Mouse (Mus musculus) liver (tissue): ENCODE measurements around the gene Mrtfa.
A peak's percentile ranks its signal among the peaks of the same experiment; 100 is the strongest.

ENCODE experiments used
- DNase-seq: peaks from one replicate; pipeline ENCODE4 v3.0.0-alpha.2; 2020; ENCODE audit warnings: mixed read lengths

The Mrtfa gene

DNA sequence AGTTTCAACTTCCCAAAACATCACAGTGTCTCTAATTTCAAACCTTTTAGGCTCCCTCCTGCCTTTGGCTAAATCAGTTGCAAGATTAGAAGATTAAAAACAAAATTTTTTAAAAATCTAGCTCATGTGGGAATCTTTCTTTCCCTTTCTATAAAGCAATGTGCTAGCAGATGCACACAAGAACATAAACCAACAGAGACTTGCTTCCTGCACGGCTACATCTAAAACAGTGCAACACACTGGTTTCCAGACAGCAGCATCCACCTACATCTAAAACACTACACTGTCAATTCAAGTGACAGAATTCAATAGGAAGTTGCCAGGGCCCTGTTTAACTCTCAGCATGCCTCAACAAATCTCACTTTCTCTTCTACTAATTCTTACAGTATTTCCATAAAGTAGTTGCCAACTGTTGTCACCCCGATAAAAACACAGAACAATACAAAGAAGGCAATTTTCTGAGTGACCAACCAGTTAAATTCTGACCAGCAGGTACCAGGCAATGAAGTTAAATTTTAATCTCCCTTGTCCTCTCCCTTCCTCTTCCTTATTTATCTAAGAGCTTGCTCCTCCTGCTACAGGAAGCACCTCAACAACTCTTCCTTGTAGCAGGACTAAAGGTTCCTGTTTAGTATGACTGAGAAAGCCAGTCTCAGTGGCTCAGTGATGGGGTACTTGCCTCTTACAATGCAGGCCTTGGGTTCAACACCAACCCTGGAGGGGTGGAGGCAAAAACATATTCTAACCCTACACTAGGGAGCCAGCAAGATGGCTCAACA is 35.5 kb downstream of the Mrtfa start:
- DNase-seq, result no peak

DNA sequence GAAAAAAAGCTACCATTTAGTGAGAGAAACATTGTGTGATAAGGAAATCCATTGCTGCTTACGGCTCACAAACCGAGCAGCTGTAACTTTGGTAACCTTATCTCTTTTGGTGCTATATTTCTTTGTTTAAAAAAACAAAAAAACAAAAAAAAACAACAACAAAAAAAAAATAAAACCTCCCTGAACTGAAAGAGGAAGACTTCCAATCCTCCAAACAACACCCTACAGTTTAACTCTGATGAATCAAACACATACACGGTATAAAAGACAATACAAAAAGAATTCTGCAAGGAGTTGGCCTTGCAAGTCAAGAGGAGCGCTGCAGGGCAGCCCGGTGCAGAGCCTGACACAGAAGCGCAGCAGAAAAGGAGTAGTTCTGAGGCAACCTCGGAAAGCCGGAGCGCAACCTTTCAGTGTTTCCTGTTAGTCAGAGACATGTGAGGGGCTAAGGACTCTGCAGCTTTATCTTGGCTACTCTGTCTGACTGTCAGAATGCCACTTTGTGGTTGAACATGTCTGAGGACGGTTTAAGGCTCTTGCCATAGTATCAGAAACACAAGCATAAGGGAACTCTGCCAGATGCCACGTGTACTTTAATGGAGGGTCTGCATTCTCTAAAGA is 48.5 kb downstream of the Mrtfa start:
- DNase-seq, result peak; percentile 18

- no peak for DNase-seq
Observed at GRCm38 (mm10) chr15:81140004-81140403, 50.6 kb downstream of the Mrtfa start.

GRCm38 (mm10) chr15:81137298-81137697 is 53.3 kb downstream of the Mrtfa start:
- no peak for DNase-seq

- no peak for DNase-seq
Observed at GRCm38 (mm10) chr15:81133781-81134180, 56.8 kb downstream of the Mrtfa start.

GRCm38 (mm10) chr15:81131152-81131551 is 59.4 kb downstream of the Mrtfa start:
- no peak for DNase-seq

- DNase-seq, result no peak
Observed at GRCm38 (mm10) chr15:81129970-81130369, 60.6 kb downstream of the Mrtfa start.

- DNase-seq, result no peak
Observed at GRCm38 (mm10) chr15:81128155-81128838, 62.3 kb downstream of the Mrtfa start.

- DNase-seq, result no peak
Observed at GRCm38 (mm10) chr15:81124282-81124681, 66.3 kb downstream of the Mrtfa start.

- no peak for DNase-seq
Observed at GRCm38 (mm10) chr15:81123122-81123521, 67.4 kb downstream of the Mrtfa start.

GRCm38 (mm10) chr15:81122535-81122934 is 68.0 kb downstream of the Mrtfa start:
- no peak for DNase-seq

GRCm38 (mm10) chr15:81122078-81122477 is 68.5 kb downstream of the Mrtfa start:
- DNase-seq, result no peak

DNA sequence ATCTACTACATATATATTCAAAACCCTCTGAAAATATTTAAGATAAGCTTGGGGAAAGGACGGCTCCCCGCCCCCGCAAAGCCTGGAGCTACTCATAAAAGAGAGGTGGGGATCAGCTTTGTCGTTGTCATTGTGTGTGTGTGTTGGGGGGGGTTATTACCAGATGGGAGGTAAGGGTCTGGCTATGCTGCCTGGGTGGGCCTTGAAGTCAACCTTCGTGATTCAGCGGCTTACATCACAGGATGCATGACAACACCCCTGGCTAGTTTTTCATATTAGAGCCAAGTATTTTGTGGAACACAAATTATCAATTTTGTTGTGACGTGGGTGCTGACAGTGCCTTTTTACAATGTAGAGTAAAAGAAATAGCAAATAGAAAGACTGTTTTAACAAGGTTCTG is 69.6 kb downstream of the Mrtfa start:
- no peak for DNase-seq

DNA sequence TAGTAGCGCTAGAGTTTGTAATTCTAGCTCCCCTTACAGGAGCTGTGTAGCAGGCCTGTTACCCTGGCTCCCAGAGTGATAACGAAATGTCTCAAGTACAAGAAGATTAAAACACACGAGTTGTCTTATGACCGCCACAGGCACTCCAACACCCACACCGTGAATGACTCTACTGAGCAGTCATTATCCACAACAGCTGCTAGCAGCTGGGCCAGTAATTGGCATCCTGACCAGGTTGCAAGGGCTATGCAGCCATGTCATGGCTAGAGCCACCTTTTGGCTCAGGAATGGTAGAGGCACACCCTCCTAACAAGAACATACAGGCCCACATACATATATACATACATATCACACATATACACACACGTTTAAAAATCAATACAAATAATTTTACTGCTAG is 70.4 kb downstream of the Mrtfa start:
- no peak for DNase-seq

DNA sequence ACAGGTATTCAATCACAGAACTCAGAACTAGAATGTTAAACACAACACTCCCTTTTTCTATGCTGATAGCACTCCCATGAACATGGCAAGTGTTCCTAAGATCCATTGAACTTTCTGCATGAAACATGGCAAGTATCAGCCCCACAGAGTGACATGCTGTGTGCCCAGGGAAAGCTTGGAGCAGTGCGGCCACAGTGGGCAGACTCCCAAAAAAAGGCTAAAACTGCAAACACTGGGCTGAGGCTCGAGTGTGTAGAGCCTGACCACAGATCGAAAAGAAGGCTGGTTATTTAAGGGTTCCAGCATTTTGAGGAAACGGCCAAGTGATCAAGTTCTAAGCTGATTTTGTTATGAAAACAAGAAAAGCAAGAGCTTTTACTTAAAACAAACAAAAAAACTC is 72.3 kb downstream of the Mrtfa start:
- DNase-seq, result no peak

- DNase-seq, result no peak
Observed at GRCm38 (mm10) chr15:81112589-81112988, 78.0 kb downstream of the Mrtfa start.

DNA sequence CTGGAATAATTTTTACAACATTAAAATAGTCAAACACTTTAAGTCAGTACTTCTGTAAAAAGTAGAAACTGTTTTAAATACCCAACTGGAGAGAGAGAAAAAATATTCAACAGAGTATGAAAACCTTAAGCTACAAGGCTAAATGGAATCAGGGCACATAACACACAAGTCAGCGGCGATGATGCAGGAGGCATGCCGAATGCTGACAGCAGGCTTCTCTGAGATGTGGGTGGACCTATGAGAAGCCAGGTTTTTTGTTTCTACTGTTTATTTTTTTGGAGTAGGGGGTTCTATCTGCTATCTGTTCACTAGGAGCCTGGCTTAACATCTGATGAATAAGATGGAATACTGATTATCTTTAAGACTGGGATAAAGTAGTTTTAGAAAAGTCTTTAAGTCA is 80.2 kb downstream of the Mrtfa start:
- no peak for DNase-seq

DNA sequence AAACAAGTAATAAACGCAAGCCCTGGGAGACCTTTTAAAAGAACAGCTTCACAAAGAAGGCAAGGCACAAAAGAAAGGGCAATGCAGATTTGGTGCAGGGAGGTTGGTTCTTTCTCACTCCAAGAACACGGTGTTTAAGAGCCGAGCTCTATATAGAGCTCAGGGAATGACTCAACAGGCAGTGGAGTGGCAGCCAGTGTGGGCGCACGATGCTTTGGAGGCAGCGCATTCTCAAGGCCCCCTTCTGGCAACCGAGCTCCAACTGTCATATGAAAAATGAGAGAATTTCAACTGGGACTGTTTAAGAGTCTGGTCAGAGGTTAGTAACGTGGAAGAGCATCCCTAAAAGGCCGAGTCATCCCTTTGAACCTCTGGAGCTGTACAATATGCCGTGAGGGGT is 84.6 kb downstream of the Mrtfa start:
- DNase-seq, result no peak

DNA sequence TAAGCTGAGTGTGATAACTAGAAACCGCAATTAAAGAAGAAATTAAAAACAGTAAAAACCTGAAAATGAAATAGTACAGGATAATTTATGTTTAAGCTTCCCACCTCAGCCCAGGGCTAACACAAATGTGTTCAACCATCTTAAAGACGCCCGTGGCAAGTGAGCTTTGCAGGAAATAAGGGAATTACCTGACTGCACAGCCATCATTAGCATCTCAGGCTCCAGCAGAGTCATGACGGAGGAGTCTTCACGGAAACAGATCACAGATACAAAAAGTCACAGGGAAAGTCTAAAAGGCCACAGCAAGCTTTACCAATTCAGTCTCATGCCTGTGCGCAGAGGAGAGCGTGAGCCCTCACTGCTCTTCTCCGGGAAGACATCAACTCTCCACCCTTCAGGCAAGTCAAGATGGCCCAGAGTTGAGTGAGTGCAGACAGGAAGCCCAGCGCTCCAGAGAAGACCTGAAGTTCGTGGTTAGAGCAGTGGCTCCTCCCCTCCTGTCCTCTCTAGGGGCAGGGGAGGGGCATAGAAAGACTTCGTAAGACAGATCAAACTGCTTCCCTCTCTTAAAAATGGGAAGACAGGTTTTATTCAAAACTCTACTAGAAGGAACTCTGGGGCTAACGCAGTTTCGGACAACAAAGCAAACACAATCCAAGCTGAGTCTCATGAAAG is 85.8 kb downstream of the Mrtfa start:
- peak; percentile 43 for DNase-seq

- DNase-seq, result no peak
Observed at GRCm38 (mm10) chr15:81103500-81103899, 87.1 kb downstream of the Mrtfa start.

DNA sequence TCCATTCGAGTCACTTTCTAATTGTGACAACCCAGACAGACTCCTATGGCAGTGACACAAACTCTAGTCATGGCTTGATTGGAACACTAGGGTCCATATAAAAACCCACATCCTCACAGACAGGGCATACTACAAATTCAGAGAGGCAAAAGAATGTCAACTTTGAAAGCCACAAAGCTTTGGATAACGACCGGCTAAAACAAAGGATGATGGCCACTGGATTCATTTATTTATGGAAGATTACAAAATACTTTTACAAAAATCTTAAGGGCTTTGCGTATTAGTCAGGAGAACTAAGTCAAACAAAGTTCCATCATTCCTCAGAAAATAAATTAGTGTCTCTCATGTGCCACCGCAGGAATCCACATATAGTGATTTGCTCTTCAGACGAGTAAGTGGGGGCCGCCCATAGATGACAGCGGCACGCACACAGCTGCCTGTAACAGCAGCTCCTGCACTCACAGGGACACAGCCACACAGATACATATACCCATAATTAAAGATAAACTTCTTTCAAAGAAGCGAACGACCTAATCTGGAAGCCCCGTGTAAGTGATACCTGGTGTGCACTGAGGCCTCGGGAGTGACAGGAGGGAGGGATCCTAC is 88.2 kb downstream of the Mrtfa start:
- DNase-seq, result no peak

DNA sequence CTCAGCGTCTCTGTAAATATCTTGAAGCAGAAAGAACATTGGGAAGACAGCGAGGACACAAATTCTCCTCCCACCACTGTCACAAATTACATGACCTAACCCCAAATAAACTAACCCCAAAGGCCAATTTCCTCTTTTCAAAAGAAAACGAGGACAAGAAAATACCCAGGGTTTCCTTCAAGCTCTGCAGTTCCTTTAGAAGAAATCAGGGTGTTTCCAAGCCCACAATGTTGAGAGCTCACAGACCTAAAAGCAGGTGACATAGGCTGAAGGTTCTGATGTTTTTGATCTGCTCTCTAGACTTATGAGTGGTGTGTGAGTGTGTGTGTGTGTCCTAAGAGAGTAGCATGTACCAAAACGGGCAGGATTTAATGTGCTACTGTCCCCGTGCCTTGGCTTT is 89.2 kb downstream of the Mrtfa start:
- no peak for DNase-seq

DNA sequence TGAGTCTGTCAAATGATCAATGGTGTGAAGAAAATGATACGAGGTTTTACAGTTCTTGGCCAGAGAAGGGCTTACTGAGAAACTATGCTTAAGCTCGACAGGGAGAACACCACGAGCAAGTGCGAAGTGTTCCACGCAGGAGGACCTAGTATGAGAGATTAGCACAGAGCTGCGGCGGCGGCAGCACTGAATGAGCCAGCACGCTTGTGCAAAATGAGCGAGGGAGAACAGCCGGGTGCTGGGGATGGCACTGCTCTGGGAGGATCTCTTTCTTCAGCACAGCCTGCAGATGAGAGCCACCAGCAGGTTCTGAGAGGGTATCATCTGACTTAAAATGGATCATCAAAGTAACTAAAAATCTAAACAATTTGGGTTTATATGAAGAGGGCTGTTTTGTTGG is 91.3 kb downstream of the Mrtfa start:
- DNase-seq, result no peak
